Mouse (Mus musculus): ENCODE results near the gene Cnn3. TPM values are rescaled to one million over a fixed set of nuclear protein-coding genes. Genes with fewer than 3 reads are reported as not detected.

The Cnn3 gene
- polyA plus RNA-seq, 1 experiment, result 2.6 TPM

- Histone ChIP-seq H3K9me3 (no peaks in the 10 kb centered on the region), H3K36me3 (replicated peaks; ENCODE audit: low read length) (no peaks in the 10 kb centered on the region), H3K27me3 (replicated peaks) (peaks cover 45% of the 10 kb centered on the region), H3K4me3 (replicated peaks) (no peak overlapping the region), H3K4me1 (peaks cover 29% of the 10 kb centered on the region)
- no peak for TF ChIP-seq FLI1 (IDR thresholded peaks at IDR 0.05; ENCODE audit: low read length)
- no peak for TF ChIP-seq GATA1 (IDR thresholded peaks at IDR 0.05; ENCODE audit: borderline replicate concordance, low read length)
Observed at GRCm38 (mm10) chr3:121480961-121481436, 54.7 kb downstream of the Cnn3 start.

- no peak for TF ChIP-seq GATA1 (IDR thresholded peaks at IDR 0.05; ENCODE audit: borderline replicate concordance, low read length)
- TF ChIP-seq FLI1 (IDR thresholded peaks at IDR 0.05; ENCODE audit: low read length), result no peak
- H3K9me3 ChIP-seq, result no peaks in the 10 kb centered on the region
Observed at GRCm38 (mm10) chr3:121481564-121481963, 55.3 kb downstream of the Cnn3 start.

GRCm38 (mm10) chr3:121483266-121484161, 57.2 kb downstream of the Cnn3 start:
- H3K36me3 ChIP-seq (replicated peaks; ENCODE audit: low read length), result no peaks in the 10 kb centered on the region
- H3K4me1 ChIP-seq, result peaks cover 15% of the 10 kb centered on the region

More at GRCm38 (mm10) chr3:121481564-121481963, 55.3 kb downstream of the Cnn3 start:
- H3K4me3 ChIP-seq (replicated peaks), result no peak overlapping the region
- H3K36me3 ChIP-seq (replicated peaks; ENCODE audit: low read length), result no peaks in the 10 kb centered on the region
- H3K4me1 ChIP-seq, result peaks cover 25% of the 10 kb centered on the region
- H3K27me3 ChIP-seq (replicated peaks), result peaks cover 45% of the 10 kb centered on the region

GRCm38 (mm10) chr3:121485201-121485600, 58.9 kb downstream of the Cnn3 start:
- no peak for TF ChIP-seq FLI1 (IDR thresholded peaks at IDR 0.05; ENCODE audit: low read length)
- no peak for TF ChIP-seq GATA1 (IDR thresholded peaks at IDR 0.05; ENCODE audit: borderline replicate concordance, low read length)
- no peak overlapping the region for H3K4me3 ChIP-seq (replicated peaks)
- H3K4me1 ChIP-seq, result peaks cover 7% of the 10 kb centered on the region; the same call in 1 of the 2 replicates
- no peaks in the 10 kb centered on the region for H3K9me3 ChIP-seq
- H3K36me3 ChIP-seq (replicated peaks; ENCODE audit: low read length), result no peaks in the 10 kb centered on the region
- peaks cover 25% of the 10 kb centered on the region for H3K27me3 ChIP-seq (replicated peaks)

More at GRCm38 (mm10) chr3:121483266-121484161, 57.2 kb downstream of the Cnn3 start:
- H3K4me3 ChIP-seq (replicated peaks), result no peak overlapping the region
- H3K9me3 ChIP-seq, result no peaks in the 10 kb centered on the region
- H3K27me3 ChIP-seq (replicated peaks), result peaks cover 39% of the 10 kb centered on the region
- no peak for TF ChIP-seq GATA1 (IDR thresholded peaks at IDR 0.05; ENCODE audit: borderline replicate concordance, low read length)
- TF ChIP-seq FLI1 (IDR thresholded peaks at IDR 0.05; ENCODE audit: low read length), result no peak

- H3K4me3 ChIP-seq (replicated peaks), result no peak overlapping the region
- peaks cover 9% of the 10 kb centered on the region for H3K4me1 ChIP-seq
- TF ChIP-seq FLI1 (IDR thresholded peaks at IDR 0.05; ENCODE audit: low read length) (no peak), GATA1 (IDR thresholded peaks at IDR 0.05; ENCODE audit: borderline replicate concordance, low read length) (no peak)
- H3K36me3 ChIP-seq (replicated peaks; ENCODE audit: low read length), result no peaks in the 10 kb centered on the region
- peaks cover 12% of the 10 kb centered on the region for H3K27me3 ChIP-seq (replicated peaks)
- H3K9me3 ChIP-seq, result no peaks in the 10 kb centered on the region
Observed at GRCm38 (mm10) chr3:121489462-121490118, 63.3 kb downstream of the Cnn3 start.

- no peak overlapping the region for H3K4me3 ChIP-seq (replicated peaks)
- peaks cover 9% of the 10 kb centered on the region for H3K4me1 ChIP-seq
- TF ChIP-seq GATA1 (IDR thresholded peaks at IDR 0.05; ENCODE audit: borderline replicate concordance, low read length), result no peak
- TF ChIP-seq FLI1 (IDR thresholded peaks at IDR 0.05; ENCODE audit: low read length), result no peak
- H3K27me3 ChIP-seq (replicated peaks), result peaks cover 9% of the 10 kb centered on the region
- peaks cover 9% of the 10 kb centered on the region for H3K9me3 ChIP-seq
- H3K36me3 ChIP-seq (replicated peaks; ENCODE audit: low read length), result no peaks in the 10 kb centered on the region
Observed at GRCm38 (mm10) chr3:121490941-121491340, 64.6 kb downstream of the Cnn3 start.

- Histone ChIP-seq H3K27me3 (replicated peaks) (peaks cover 9% of the 10 kb centered on the region), H3K9me3 (peaks cover 9% of the 10 kb centered on the region), H3K4me3 (replicated peaks) (no peak overlapping the region), H3K4me1 (peaks cover 9% of the 10 kb centered on the region), H3K36me3 (replicated peaks; ENCODE audit: low read length) (no peaks in the 10 kb centered on the region)
- no peak for TF ChIP-seq FLI1 (IDR thresholded peaks at IDR 0.05; ENCODE audit: low read length)
- no peak for TF ChIP-seq GATA1 (IDR thresholded peaks at IDR 0.05; ENCODE audit: borderline replicate concordance, low read length)
Observed at GRCm38 (mm10) chr3:121492026-121492425, 65.7 kb downstream of the Cnn3 start.

- Histone ChIP-seq H3K9me3 (peaks cover 9% of the 10 kb centered on the region), H3K36me3 (replicated peaks; ENCODE audit: low read length) (no peaks in the 10 kb centered on the region), H3K4me1 (peaks cover 9% of the 10 kb centered on the region), H3K27me3 (replicated peaks) (peaks cover 10% of the 10 kb centered on the region), H3K4me3 (replicated peaks) (peak overlapping the region; percentile 56)
- TF ChIP-seq GATA1 (IDR thresholded peaks at IDR 0.05; ENCODE audit: borderline replicate concordance, low read length) (no peak), FLI1 (IDR thresholded peaks at IDR 0.05; ENCODE audit: low read length) (no peak)
Observed at GRCm38 (mm10) chr3:121493997-121494421, 67.7 kb downstream of the Cnn3 start.

- H3K4me3 ChIP-seq (replicated peaks), result no peak overlapping the region
- peaks cover 7% of the 10 kb centered on the region for H3K4me1 ChIP-seq
- H3K9me3 ChIP-seq, result peaks cover 6% of the 10 kb centered on the region
- peaks cover 23% of the 10 kb centered on the region for H3K27me3 ChIP-seq (replicated peaks)
- no peaks in the 10 kb centered on the region for H3K36me3 ChIP-seq (replicated peaks; ENCODE audit: low read length)
- no peak for TF ChIP-seq FLI1 (IDR thresholded peaks at IDR 0.05; ENCODE audit: low read length)
- TF ChIP-seq GATA1 (IDR thresholded peaks at IDR 0.05; ENCODE audit: borderline replicate concordance, low read length), result no peak
Observed at GRCm38 (mm10) chr3:121500225-121500624, 73.9 kb downstream of the Cnn3 start.
